Comparison of ENCODE assay signal across 7 mouse cellular contexts in genomic region chr15:101266132-101266963, GRCm38 (mm10). TPM values are rescaled to one million over a fixed set of nuclear protein-coding genes. Genes with fewer than 3 reads are reported as not detected.
DNase-seq lines count a peak whose midpoint lies in the region; ATAC-seq and TF ChIP-seq lines count a peak whose summit lies in the region.

No protein-coding gene starts in this region.

- 1% methylated on average over 57 of the region's 57 CpGs for WGBS in embryonic facial prominence, embryonic 10.5 days
- WGBS in heart, adult 2 months, result 2% methylated on average over 57 of the region's 57 CpGs
- 1% methylated on average over 57 of the region's 57 CpGs for WGBS in limb, embryonic 13.5 days
- WGBS in midbrain, embryonic 15.5 days, result 1% methylated on average over 46 of the region's 57 CpGs

- H3K9me3 ChIP-seq in embryonic facial prominence, embryonic 10.5 days, result no peaks in the 10 kb centered on the region
- no peaks in the 10 kb centered on the region for H3K9me3 ChIP-seq in limb, embryonic 13.5 days
- no peaks in the 10 kb centered on the region for H3K9me3 ChIP-seq in midbrain, embryonic 15.5 days

- no peaks in the 10 kb centered on the region for H3K79me2 ChIP-seq in heart, adult 2 months (replicated peaks; ENCODE audit: control insufficient read depth, insufficient read depth, low read length)

- intact Hi-C loops in heart, adult 2 months (cut with DNase I), result loop anchor here (1.0 to 2.0 kb wide), 2 partner anchors 16 to 19 kb away; no protein-coding TSS in a partner anchor

- peak; percentile 92 for ATAC-seq in limb, embryonic 13.5 days (ENCODE audit: low FRiP score, low read depth)
- ATAC-seq in midbrain, embryonic 15.5 days (replicated peaks), result peak; percentile 82

- TF ChIP-seq POLR2A in heart, adult 2 months (IDR thresholded peaks at IDR 0.05; ENCODE audit: insufficient read depth, low read depth, low read length), result peak; percentile 89

- peak; percentile 96 for DNase-seq in adrenal gland, adult 8-10 months
- DNase-seq in embryonic facial prominence, embryonic 10.5 days (ENCODE audit: low spot score), result peak; percentile 92
- peak; percentile 97 for DNase-seq in heart, adult 2 months
- DNase-seq in kidney, adult 8-10 months, result peak; percentile 87 to 89
- DNase-seq in spleen, adult 18-20 months, result peak; percentile 85 to 89

- peak; percentile 52 for TF ChIP-seq CTCF in heart, adult 2 months (IDR thresholded peaks at IDR 0.05)

- peak overlapping the region; percentile 81 for H3K27ac ChIP-seq in embryonic facial prominence, embryonic 10.5 days (replicated peaks)
- peak overlapping the region; percentile 85 for H3K27ac ChIP-seq in heart, adult 2 months
- H3K27ac ChIP-seq in limb, embryonic 13.5 days, result peak overlapping the region; percentile 70; the same call in 1 of the 2 replicates
- no peak overlapping the region for H3K27ac ChIP-seq in midbrain, embryonic 15.5 days

- peaks cover 56% of the 10 kb centered on the region for H3K4me1 ChIP-seq in embryonic facial prominence, embryonic 10.5 days
- H3K4me1 ChIP-seq in heart, adult 2 months (ENCODE audit: control insufficient read depth, insufficient read depth, low read length), result peaks cover 19% of the 10 kb centered on the region
- peaks cover 40% of the 10 kb centered on the region for H3K4me1 ChIP-seq in limb, embryonic 13.5 days
- H3K4me1 ChIP-seq in midbrain, embryonic 15.5 days, result peaks cover 15% of the 10 kb centered on the region

- TF ChIP-seq EP300 in heart, adult 2 months (IDR thresholded peaks at IDR 0.05; ENCODE audit: insufficient read depth, low read depth, low read length), result peak; percentile 43; the same call in 1 of the 2 replicates

- H3K36me3 ChIP-seq in embryonic facial prominence, embryonic 10.5 days (replicated peaks), result peaks cover 15% of the 10 kb centered on the region
- no peaks in the 10 kb centered on the region for H3K36me3 ChIP-seq in heart, adult 2 months (ENCODE audit: control insufficient read depth, insufficient read depth, low read length)
- peaks cover 18% of the 10 kb centered on the region for H3K36me3 ChIP-seq in limb, embryonic 13.5 days
- no peaks in the 10 kb centered on the region for H3K36me3 ChIP-seq in midbrain, embryonic 15.5 days (replicated peaks)

- peak overlapping the region; percentile 85 for H3K4me2 ChIP-seq in limb, embryonic 13.5 days (replicated peaks)
- peak overlapping the region; percentile 90 for H3K4me2 ChIP-seq in midbrain, embryonic 15.5 days

- peaks cover 50% of the 10 kb centered on the region for H3K27me3 ChIP-seq in embryonic facial prominence, embryonic 10.5 days (replicated peaks; ENCODE audit: low read depth, poor library complexity, severe bottlenecking)
- H3K27me3 ChIP-seq in heart, adult 2 months (ENCODE audit: control insufficient read depth, insufficient read depth, low read length), result no peaks in the 10 kb centered on the region
- H3K27me3 ChIP-seq in limb, embryonic 13.5 days, result peaks cover 16% of the 10 kb centered on the region
- H3K27me3 ChIP-seq in midbrain, embryonic 15.5 days (replicated peaks), result peaks cover 29% of the 10 kb centered on the region

- peak overlapping the region; percentile 70 for H3K9ac ChIP-seq in heart, adult 2 months (ENCODE audit: low read depth, low read length)
- peak overlapping the region; percentile 67 for H3K9ac ChIP-seq in limb, embryonic 13.5 days
- H3K9ac ChIP-seq in midbrain, embryonic 15.5 days, result peak overlapping the region; percentile 41

- H3K4me3 ChIP-seq in embryonic facial prominence, embryonic 10.5 days, result peak overlapping the region; percentile 67
- peak overlapping the region; percentile 61 for H3K4me3 ChIP-seq in heart, adult 2 months
- peak overlapping the region; percentile 48 for H3K4me3 ChIP-seq in limb, embryonic 13.5 days
- H3K4me3 ChIP-seq in midbrain, embryonic 15.5 days, result peak overlapping the region; percentile 47

RNA-seq across cellular contexts. Expression of gene Nr4a1, which starts 12.3 kb away (rescaled TPM):
- total RNA-seq in adrenal gland, adult 8-10 months (2022), result 100 to 1,000 TPM in 2 of 4 experiments, 10 to 100 TPM in 2; 42.9 to 895 (median 124) TPM
- polyA plus RNA-seq in embryonic facial prominence, embryonic 10.5 days (2016; fragmentation: Nextera tagmentation; extraction: Ambion mirVana), result 4.7 and 5.3 TPM in 2 replicates
- 10 to 100 TPM; 12.1 to 45.3 TPM for total RNA-seq in heart, adult 2 months (2021)
- polyA plus RNA-seq in heart, adult 2 months (2012; rRNA removed), result 17.0 and 23.8 TPM in 2 replicates
- polyA plus RNA-seq in limb, embryonic 13.5 days (2015; fragmentation: Nextera tagmentation; extraction: Ambion mirVana), result 10.0 and 10.3 TPM in 2 replicates
- 4.2 and 4.9 TPM in 2 replicates for polyA plus RNA-seq in midbrain, embryonic 15.5 days (2015; fragmentation: Nextera tagmentation; extraction: Ambion mirVana)

RNA-seq across cellular contexts. Expression of gene Atg101, which starts 17.7 kb away (rescaled TPM):
- 10 to 100 TPM; 31.4 to 48.9 (median 37.0) TPM for total RNA-seq in adrenal gland, adult 8-10 months (2022)
- polyA plus RNA-seq in embryonic facial prominence, embryonic 10.5 days (2016; fragmentation: Nextera tagmentation; extraction: Ambion mirVana), result 86.5 and 91.5 TPM in 2 replicates
- total RNA-seq in heart, adult 2 months (2021), result 10 to 100 TPM; 21.2 to 22.4 TPM
- polyA plus RNA-seq in heart, adult 2 months (2012; rRNA removed), result 26.4 and 29.3 TPM in 2 replicates
- 64.1 and 70.4 TPM in 2 replicates for polyA plus RNA-seq in limb, embryonic 13.5 days (2015; fragmentation: Nextera tagmentation; extraction: Ambion mirVana)
- polyA plus RNA-seq in midbrain, embryonic 15.5 days (2015; fragmentation: Nextera tagmentation; extraction: Ambion mirVana), result 83.9 and 84.3 TPM in 2 replicates

RNA-seq across cellular contexts. Expression of gene 6030408B16Rik, which starts 26.7 kb away (rescaled TPM):
- under 1 TPM; 0.49 to 0.91 (median 0.71) TPM for total RNA-seq in adrenal gland, adult 8-10 months (2022)
- polyA plus RNA-seq in embryonic facial prominence, embryonic 10.5 days (2016; fragmentation: Nextera tagmentation; extraction: Ambion mirVana), result 0.59 and 0.71 TPM in 2 replicates
- 1 to 10 TPM in 1 of 2 experiments, under 1 TPM in 1; 0.70 to 1.1 TPM for total RNA-seq in heart, adult 2 months (2021)
- polyA plus RNA-seq in heart, adult 2 months (2012; rRNA removed), result 2.5 and 6.3 TPM in 2 replicates
- 1.5 and 1.9 TPM in 2 replicates for polyA plus RNA-seq in limb, embryonic 13.5 days (2015; fragmentation: Nextera tagmentation; extraction: Ambion mirVana)
- polyA plus RNA-seq in midbrain, embryonic 15.5 days (2015; fragmentation: Nextera tagmentation; extraction: Ambion mirVana), result 0.28 and 0.45 TPM in 2 replicates

RNA-seq across cellular contexts. Expression of gene Grasp, which starts 42.4 kb away (rescaled TPM):
- 10 to 100 TPM in 3 of 4 experiments, 1 to 10 TPM in 1; 8.8 to 19.6 (median 17.1) TPM for total RNA-seq in adrenal gland, adult 8-10 months (2022)
- 5.3 and 6.7 TPM in 2 replicates for polyA plus RNA-seq in embryonic facial prominence, embryonic 10.5 days (2016; fragmentation: Nextera tagmentation; extraction: Ambion mirVana)
- total RNA-seq in heart, adult 2 months (2021), result 10 to 100 TPM; 10.9 to 11.5 TPM
- polyA plus RNA-seq in heart, adult 2 months (2012; rRNA removed), result 7.4 and 7.6 TPM in 2 replicates
- polyA plus RNA-seq in limb, embryonic 13.5 days (2015; fragmentation: Nextera tagmentation; extraction: Ambion mirVana), result 5.7 and 6.0 TPM in 2 replicates
- 1.3 and 1.9 TPM in 2 replicates for polyA plus RNA-seq in midbrain, embryonic 15.5 days (2015; fragmentation: Nextera tagmentation; extraction: Ambion mirVana)
